Mouse (Mus musculus): Measurements from ENCODE around the gene Als2cl.

Als2cl gene

GRCm38 (mm10) chr9:110914631-110915236, 35.1 kb downstream of the Als2cl start:
- DNase-seq (ENCODE audit: low read depth, low spot score): no peak

- no peak for DNase-seq (ENCODE audit: low read depth, low spot score)
Measured at GRCm38 (mm10) chr9:110915466-110915865, 35.8 kb downstream of the Als2cl start.

GRCm38 (mm10) chr9:110916786-110917185, 37.1 kb downstream of the Als2cl start, which contains the start of gene Fam240a:
Fam240a (minus strand) TSS chr9:110916861.
- no peak for DNase-seq (ENCODE audit: low read depth, low spot score)

- no peak for DNase-seq (ENCODE audit: low read depth, low spot score)
Measured at GRCm38 (mm10) chr9:110920665-110921419, 41.2 kb downstream of the Als2cl start.

GRCm38 (mm10) chr9:110922759-110923158, 43.1 kb downstream of the Als2cl start:
- peak; percentile 42 for DNase-seq (ENCODE audit: low read depth, low spot score)

- no peak for DNase-seq (ENCODE audit: low read depth, low spot score)
Measured at GRCm38 (mm10) chr9:110931573-110931972, 51.9 kb downstream of the Als2cl start.

- no peak for DNase-seq (ENCODE audit: low read depth, low spot score)
Measured at GRCm38 (mm10) chr9:110933850-110934437, 54.3 kb downstream of the Als2cl start.

GRCm38 (mm10) chr9:110935941-110936340, 56.3 kb downstream of the Als2cl start:
- DNase-seq (ENCODE audit: low read depth, low spot score): no peak

GRCm38 (mm10) chr9:110937506-110938490, 58.1 kb downstream of the Als2cl start:
- no peak for DNase-seq (ENCODE audit: low read depth, low spot score)

GRCm38 (mm10) chr9:110944265-110944664, 64.6 kb downstream of the Als2cl start:
- no peak for DNase-seq (ENCODE audit: low read depth, low spot score)

- DNase-seq (ENCODE audit: low read depth, low spot score): no peak
Measured at GRCm38 (mm10) chr9:110945343-110945742, 65.7 kb downstream of the Als2cl start.

- peak; percentile 54 for DNase-seq (ENCODE audit: low read depth, low spot score)
Measured at GRCm38 (mm10) chr9:110945926-110946325, 66.3 kb downstream of the Als2cl start, which contains the start of gene Tdgf1. Tdgf1 (minus strand) TSS chr9:110946158.

- DNase-seq (ENCODE audit: low read depth, low spot score): no peak
Measured at GRCm38 (mm10) chr9:110946548-110947044, 66.9 kb downstream of the Als2cl start.

- DNase-seq (ENCODE audit: low read depth, low spot score): peak; percentile 83
Measured at GRCm38 (mm10) chr9:110947261-110947661, 67.6 kb downstream of the Als2cl start.

- peak; percentile 55 for DNase-seq (ENCODE audit: low read depth, low spot score)
Measured at GRCm38 (mm10) chr9:110947900-110948299, 68.2 kb downstream of the Als2cl start.

GRCm38 (mm10) chr9:110948813-110949310, 69.2 kb downstream of the Als2cl start:
- DNase-seq (ENCODE audit: low read depth, low spot score): no peak

- DNase-seq (ENCODE audit: low read depth, low spot score): no peak
Measured at GRCm38 (mm10) chr9:110950109-110950508, 70.4 kb downstream of the Als2cl start.
